Mouse (Mus musculus): ENCODE data around the gene Sfi1. TPM values are rescaled to one million over a fixed set of nuclear protein-coding genes. Genes with fewer than 3 reads are reported as not detected.
"Not testable (repeated sequence)": the region's sequence is repeated elsewhere in the genome, so short reads cannot be mapped to it uniquely, and the experiment has no call there.

Gene Sfi1
- polyA plus RNA-seq, 1 experiment from 2014 or later: 13.2 TPM

DNA sequence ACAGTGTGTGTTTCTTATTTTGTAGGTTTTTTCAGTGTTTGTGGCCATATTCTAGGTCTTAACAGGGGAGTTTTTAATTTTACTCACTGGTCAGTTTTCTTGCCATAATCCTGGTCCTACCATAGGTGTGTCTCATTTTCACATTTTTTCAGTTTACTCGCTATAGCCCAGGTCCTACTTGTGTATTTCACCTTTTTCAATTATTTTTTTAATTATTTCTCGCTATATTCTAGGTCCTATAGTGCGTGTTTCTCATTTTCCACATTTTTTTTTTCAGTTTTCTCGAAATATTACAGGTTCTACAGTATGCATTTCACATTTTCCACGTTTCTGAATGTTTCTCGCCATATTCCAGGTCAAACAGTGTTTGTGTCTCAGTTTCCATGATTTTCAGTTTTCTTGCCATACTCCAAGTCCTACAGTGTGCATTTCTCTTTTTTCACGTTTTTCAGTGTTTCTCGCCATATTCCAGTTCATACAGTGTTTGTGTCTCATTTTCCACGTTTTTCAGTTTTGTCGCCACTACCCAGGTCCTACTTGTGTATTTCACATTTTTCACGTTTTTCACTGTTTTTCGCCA is 93.1 kb downstream of the Sfi1 start:
- H3K27ac ChIP-seq (replicated peaks; ENCODE audit: low read depth, low read length); H3K4me1 ChIP-seq (ENCODE audit: control insufficient read depth, insufficient read depth, low read length); H3K4me3 ChIP-seq (replicated peaks; ENCODE audit: low read depth, low read length); H3K4me2 ChIP-seq (ENCODE audit: low read length); H3K27me3 ChIP-seq (ENCODE audit: control insufficient read depth, insufficient read depth, low read length); H3K36me3 ChIP-seq (ENCODE audit: control insufficient read depth, insufficient read depth, low read length); H3K9ac ChIP-seq (replicated peaks; ENCODE audit: low read length): not testable (repeated sequence)
- DNase-seq: peak; percentile 39
- H3K9me3 ChIP-seq (ENCODE audit: control insufficient read depth, low read length): peaks cover 44% of the 10 kb centered on the region
- peak; percentile 77; the same call in 1 of the 2 replicates for ATAC-seq (ENCODE audit: low FRiP score, low TSS enrichment)
- 82% methylated on average over 12 of the region's 12 CpGs for WGBS

Other genes with a start within 250 kb of the Sfi1 start
- gene Eif4enif1, start 8.9 kb upstream of the Sfi1 start, polyA plus RNA-seq (2014; fragmentation: Nextera tagmentation; extraction: Ambion mirVana): 44.6 and 55.3 TPM in 2 replicates
- gene Drg1, start 73.0 kb upstream of the Sfi1 start, polyA plus RNA-seq (2014; fragmentation: Nextera tagmentation; extraction: Ambion mirVana): 214 and 242 TPM in 2 replicates
- gene Patz1, start 95.4 kb upstream of the Sfi1 start, polyA plus RNA-seq (2014; fragmentation: Nextera tagmentation; extraction: Ambion mirVana): 61.9 and 78.7 TPM in 2 replicates
- gene Pik3ip1, start 136.9 kb upstream of the Sfi1 start, polyA plus RNA-seq (2014; fragmentation: Nextera tagmentation; extraction: Ambion mirVana): 20.2 and 21.2 TPM in 2 replicates
- 155 and 172 TPM in 2 replicates for gene Limk2, start 215.7 kb upstream of the Sfi1 start, polyA plus RNA-seq (2014; fragmentation: Nextera tagmentation; extraction: Ambion mirVana)